Mouse (Mus musculus) C2C12 (cell line): ENCODE data around the gene Fam114a2. TPM values are rescaled to one million over a fixed set of nuclear protein-coding genes. Genes with fewer than 3 reads are reported as not detected.

Experiments used
- H3K27me3 ChIP-seq: one replicate; pipeline ENCODE4 v1.6.1; 2011; ENCODE audit not compliant: control insufficient read depth, insufficient read depth, insufficient read length
- H3K36me3 ChIP-seq: one replicate; pipeline ENCODE4 v1.6.1; 2011; ENCODE audit not compliant: control insufficient read depth, insufficient read depth
- H3K4me3 ChIP-seq: one replicate; pipeline ENCODE4 v1.5.1; 2011; ENCODE audit warnings: mild to moderate bottlenecking, control low read depth; ENCODE audit not compliant: poor library complexity, insufficient read depth, severe bottlenecking
- H3K79me2 ChIP-seq: one replicate; pipeline ENCODE4 v1.6.1; 2011; ENCODE audit not compliant: control insufficient read depth, insufficient read depth
- H3K79me3 ChIP-seq: one replicate; pipeline ENCODE4 v1.6.1; 2011; ENCODE audit warnings: low read depth, control low read depth
- H3ac ChIP-seq: one replicate; pipeline ENCODE3; 2011; ENCODE audit warnings: low read depth; ENCODE audit not compliant: control insufficient read depth, insufficient read length
- CEBPB ChIP-seq: IDR thresholded peaks from one replicate; pipeline ENCODE4 v1.6.1; 2011; ENCODE audit warnings: low read depth, mild to moderate bottlenecking, control low read depth, moderate library complexity
- CTCF ChIP-seq: IDR thresholded peaks from one replicate; pipeline ENCODE4 v1.5.1; 2011; ENCODE audit not compliant: control insufficient read depth, insufficient read depth, insufficient read length
- FOSL1 ChIP-seq: IDR thresholded peaks from one replicate; pipeline ENCODE4 v1.8.0; 2011; ENCODE audit warnings: mild to moderate bottlenecking, low read length; ENCODE audit not compliant: poor library complexity, insufficient read depth, severe bottlenecking
- MAX ChIP-seq: IDR thresholded peaks from one replicate; pipeline ENCODE4 v1.6.1; 2011; ENCODE audit warnings: mild to moderate bottlenecking, control low read depth
- MYOD1 ChIP-seq: IDR thresholded peaks from one replicate; pipeline ENCODE4 v1.6.1; 2011; ENCODE audit warnings: low read depth; ENCODE audit not compliant: control insufficient read depth, insufficient read length
- MYOG ChIP-seq: IDR thresholded peaks from one replicate; pipeline ENCODE4 v1.6.1; 2011; ENCODE audit not compliant: control insufficient read depth, insufficient read length; ENCODE audit errors: extremely low read depth
- USF1 ChIP-seq: IDR thresholded peaks from one replicate; pipeline ENCODE4 v1.6.1; 2011; ENCODE audit warnings: low read depth, mild to moderate bottlenecking, control low read depth, moderate library complexity
- polyA plus RNA-seq: library from polyadenylated mRNA; unstranded; fragments of >200 nt; fragmentation: generic; extraction: Trizol; gene quantifications from one replicate; pipeline ENCODE4 v1.2.1, GENCODE M21; 2012; ENCODE audit warnings: missing spikeins

Fam114a2 gene
- polyA plus RNA-seq, 1 experiment, result 21.1 TPM

DNA sequence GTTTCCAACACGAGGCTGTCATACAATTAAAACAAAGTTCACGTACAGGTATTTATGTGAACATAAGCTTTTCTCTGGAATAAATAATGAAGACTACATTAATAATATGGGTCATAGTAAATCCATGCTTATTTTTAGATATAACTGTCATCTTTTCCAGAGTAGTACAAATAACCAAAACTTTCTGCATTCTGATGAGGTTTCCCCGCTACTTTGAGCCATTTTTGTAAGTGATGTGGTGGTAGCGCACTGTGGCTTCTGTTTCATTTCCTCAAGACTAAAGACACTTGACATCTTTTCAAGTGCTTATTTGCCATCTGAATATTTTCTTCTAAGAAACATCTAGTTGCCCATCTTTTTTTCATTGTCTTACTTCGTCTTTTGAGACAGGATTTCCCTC lies 3.2 kb downstream of the Fam114a2 start:
- TF ChIP-seq MYOD1 (no peak), MYOG (no peak), CTCF (no peak), FOSL1 (no peak), CEBPB (no peak), USF1 (no peak), MAX (no peak)
- H3K79me3 ChIP-seq, result peaks cover 27% of the 10 kb centered on the region

DNA sequence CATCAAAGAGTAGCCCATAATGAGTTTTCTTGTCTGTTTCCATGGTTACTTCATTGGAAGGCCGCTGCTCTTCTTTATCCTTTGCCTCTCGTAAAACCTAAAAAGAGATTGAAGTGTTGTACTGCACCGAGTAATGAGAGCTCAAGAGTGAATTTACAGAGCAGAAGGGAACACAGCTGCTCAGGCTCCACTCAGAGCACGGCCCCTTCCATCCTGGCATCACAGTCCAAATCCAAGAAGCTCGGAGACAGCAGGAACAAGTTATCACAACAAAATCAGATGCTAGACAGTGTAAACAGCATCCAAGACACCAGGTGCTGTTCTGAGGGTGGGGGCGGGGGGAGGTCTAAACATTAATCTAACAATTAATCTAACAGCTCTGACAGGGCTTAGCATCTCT lies 11.5 kb downstream of the Fam114a2 start:
- Histone ChIP-seq H3K79me3 (no peaks in the 10 kb centered on the region), H3K4me3 (no peak overlapping the region), H3K79me2 (no peaks in the 10 kb centered on the region), H3K36me3 (peaks cover 67% of the 10 kb centered on the region), H3K27me3 (no peaks in the 10 kb centered on the region), H3ac (no peak overlapping the region)
- TF ChIP-seq MYOD1 (no peak), CTCF (no peak), CEBPB (no peak), MAX (no peak), MYOG (no peak), FOSL1 (no peak), USF1 (no peak)

More for the DNA sequence above, 3.2 kb downstream of the Fam114a2 start:
- Histone ChIP-seq H3K36me3 (peaks cover 21% of the 10 kb centered on the region), H3K4me3 (no peak overlapping the region), H3K79me2 (peaks cover 41% of the 10 kb centered on the region), H3K27me3 (no peaks in the 10 kb centered on the region), H3ac (no peak overlapping the region)

DNA sequence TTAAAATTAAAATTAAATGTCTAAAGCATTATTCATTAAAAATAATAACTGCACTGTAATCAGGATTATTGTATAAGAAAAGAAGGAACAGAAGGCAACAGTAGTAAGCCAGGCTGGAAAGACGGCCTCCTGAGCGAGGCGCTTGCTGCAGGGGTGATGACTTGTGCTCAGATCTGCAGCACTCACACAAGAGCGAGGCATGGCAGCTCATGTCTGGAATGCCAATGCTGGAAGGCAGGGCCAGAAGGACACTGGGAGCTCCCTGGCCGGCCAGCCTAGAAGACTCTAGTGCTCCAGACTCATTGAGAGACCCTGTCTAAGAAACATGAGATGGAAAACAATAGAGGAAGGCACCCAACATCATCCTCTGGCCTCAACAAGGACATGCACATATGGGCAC lies 15.3 kb downstream of the Fam114a2 start:
- Histone ChIP-seq H3K4me3 (no peak overlapping the region), H3K79me2 (no peaks in the 10 kb centered on the region)

DNA sequence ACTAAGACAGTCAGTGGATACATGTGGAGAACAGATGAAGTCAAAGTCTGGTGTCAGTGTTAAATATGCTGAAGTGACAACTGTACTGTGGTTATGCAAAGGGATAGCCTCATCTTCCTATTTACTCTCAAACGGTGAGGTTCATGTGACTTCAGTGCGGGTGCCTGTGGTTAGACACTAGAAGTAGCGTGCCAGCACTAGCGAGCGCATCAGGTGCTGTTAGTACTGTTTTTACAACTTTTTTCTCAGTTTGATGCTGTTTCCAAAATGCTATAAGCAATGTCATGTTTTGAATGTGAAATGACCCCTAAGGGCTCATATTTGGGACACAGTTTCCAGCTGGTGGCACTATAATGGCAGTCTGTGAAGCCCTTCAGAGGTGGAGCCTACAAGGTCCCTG lies 20.2 kb downstream of the Fam114a2 start:
- no peak for TF ChIP-seq MYOD1
- no peak for TF ChIP-seq MYOG
- no peak for TF ChIP-seq FOSL1
- no peak for TF ChIP-seq CEBPB
- no peak for TF ChIP-seq MAX
- no peak for TF ChIP-seq USF1
- TF ChIP-seq CTCF, result no peak
- no peaks in the 10 kb centered on the region for H3K79me3 ChIP-seq
- no peaks in the 10 kb centered on the region for H3K27me3 ChIP-seq
- H3K36me3 ChIP-seq, result peaks cover 29% of the 10 kb centered on the region
- H3ac ChIP-seq, result no peak overlapping the region
- H3K79me2 ChIP-seq, result no peaks in the 10 kb centered on the region
- no peak overlapping the region for H3K4me3 ChIP-seq

More for the DNA sequence above, 15.3 kb downstream of the Fam114a2 start:
- Histone ChIP-seq H3K27me3 (no peaks in the 10 kb centered on the region), H3K36me3 (peaks cover 48% of the 10 kb centered on the region), H3ac (no peak overlapping the region), H3K79me3 (no peaks in the 10 kb centered on the region)
- TF ChIP-seq CTCF (no peak), MYOG (no peak), CEBPB (no peak), MYOD1 (no peak), MAX (no peak), USF1 (no peak), FOSL1 (no peak)

DNA sequence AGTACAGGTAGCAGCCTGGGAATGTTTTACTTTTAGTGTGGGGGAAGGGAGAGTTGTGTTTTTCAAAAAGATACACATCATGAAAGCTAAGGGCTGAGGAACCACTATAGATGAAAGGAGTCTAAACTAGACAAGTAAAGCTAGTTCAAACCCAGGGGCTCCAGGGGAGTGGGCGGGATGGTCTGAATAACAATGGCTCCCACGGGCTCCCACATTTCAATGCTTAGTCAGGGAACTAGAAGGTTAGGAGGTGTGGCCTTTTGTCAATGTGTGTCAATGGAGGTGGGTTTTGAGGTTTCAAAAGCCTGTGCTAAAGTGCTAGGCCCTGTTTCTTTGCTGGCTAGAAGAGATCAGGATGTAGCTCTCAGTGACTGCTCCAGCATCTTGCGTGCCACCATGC lies 20.7 kb downstream of the Fam114a2 start:
- H3K27me3 ChIP-seq, result no peaks in the 10 kb centered on the region
- H3K79me3 ChIP-seq, result no peaks in the 10 kb centered on the region
- peaks cover 34% of the 10 kb centered on the region for H3K36me3 ChIP-seq
- no peaks in the 10 kb centered on the region for H3K79me2 ChIP-seq
- no peak overlapping the region for H3K4me3 ChIP-seq
- H3ac ChIP-seq, result no peak overlapping the region
- TF ChIP-seq MYOG (no peak), USF1 (no peak), CTCF (no peak), FOSL1 (no peak), CEBPB (no peak), MYOD1 (no peak), MAX (no peak)

DNA sequence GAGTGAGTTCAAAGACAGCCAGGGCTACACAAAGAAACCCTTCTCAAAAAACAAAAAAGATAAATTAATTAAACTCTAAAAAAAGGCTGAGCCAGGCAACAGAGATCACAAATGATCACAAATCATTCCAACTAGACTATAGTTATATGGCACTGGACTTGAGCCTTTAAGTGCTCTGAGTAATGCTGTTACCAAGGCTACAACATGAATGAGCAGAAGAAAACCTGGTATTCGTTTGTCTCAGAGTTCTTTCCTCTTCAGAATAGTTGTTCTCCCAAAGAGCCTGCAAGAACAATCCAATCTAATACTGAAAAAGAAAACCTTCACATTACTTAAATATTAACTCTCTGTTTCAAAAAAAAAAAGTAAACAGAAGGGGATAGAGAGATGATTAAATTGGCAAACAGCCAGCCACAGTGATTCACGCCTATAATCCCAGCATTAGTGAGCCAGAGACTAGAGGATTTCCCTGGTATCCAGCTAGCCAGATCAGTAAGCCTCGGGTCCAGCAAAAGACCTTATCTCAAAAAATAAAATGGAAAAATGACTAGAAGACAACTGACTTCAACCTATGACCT lies 21.9 kb downstream of the Fam114a2 start:
- Histone ChIP-seq H3K36me3 (peaks cover 34% of the 10 kb centered on the region), H3K4me3 (no peak overlapping the region), H3K27me3 (no peaks in the 10 kb centered on the region), H3K79me3 (no peaks in the 10 kb centered on the region), H3ac (no peak overlapping the region), H3K79me2 (no peaks in the 10 kb centered on the region)
- TF ChIP-seq FOSL1 (no peak), MAX (no peak), MYOD1 (no peak), MYOG (no peak), CEBPB (no peak), CTCF (no peak), USF1 (no peak)
